Mouse (Mus musculus) stomach, postnatal 0 days (tissue): Measurements from ENCODE around the gene Dusp10.

ENCODE experiments used
- CTCF ChIP-seq: IDR thresholded peaks from 2 replicates; pipeline ENCODE4 v1.5.1; 2016; ENCODE audit warnings: antibody characterized with exemption, low read depth, mild to moderate bottlenecking, moderate library complexity
- EP300 ChIP-seq: optimal IDR thresholded peaks from 2 replicates; pipeline ENCODE3; 2016; ENCODE audit warnings: antibody characterized with exemption

DNA sequence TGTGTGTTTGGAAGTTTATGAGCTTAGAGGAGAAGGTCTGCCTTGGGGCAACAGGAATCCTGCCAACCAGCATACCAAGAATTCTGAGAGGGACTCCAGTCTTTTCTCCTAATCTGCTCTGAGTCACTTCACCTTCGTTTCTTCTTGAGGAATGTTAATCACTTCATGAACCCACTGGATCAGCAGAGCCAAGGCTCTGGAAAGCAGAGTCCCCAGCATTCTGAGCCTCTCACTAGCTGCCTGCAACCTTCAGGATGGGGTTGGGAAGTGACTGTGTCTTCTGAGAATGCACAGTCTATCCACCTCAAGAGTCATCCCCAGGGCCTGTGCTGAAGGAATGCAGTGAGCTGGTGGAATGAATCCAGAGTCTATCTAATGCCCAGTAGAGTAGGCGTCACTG lies 63.7 kb downstream of the Dusp10 start:
- TF ChIP-seq CTCF (no peak), EP300 (no peak)
